Mouse (Mus musculus) neutrophil, adult 5-6 weeks (primary cell): ENCODE measurements around the gene 1700014D04Rik. TPM values are rescaled to one million over a fixed set of nuclear protein-coding genes. Genes with fewer than 3 reads are reported as not detected.
A peak's percentile ranks its signal among the peaks of the same experiment; 100 is the strongest.
"Not testable (repeated sequence)": the region's sequence is repeated elsewhere in the genome, so short reads cannot be mapped to it uniquely, and the experiment has no call there.

ENCODE experiments used
- ATAC-seq: fragments of 151-379, 151-347 bp; 2 replicates; pipeline ENCODE4 v1.8.0; 2017; ENCODE audit warnings: mild to moderate bottlenecking, moderate TSS enrichment; ENCODE audit not compliant: insufficient number of reproducible peaks, poor library complexity, low FRiP score, severe bottlenecking; ENCODE audit errors: extremely low read depth
- total RNA-seq: library from RNA; stranded (forward); fragments of 200-1000 nt; gene quantifications from 2 replicates; pipeline ENCODE4 v1.2.3, GENCODE M21; 2017

The 1700014D04Rik gene
- total RNA-seq, 1 experiment from 2014 or later = 0.35 TPM

- no peak for ATAC-seq
Observed at GRCm38 (mm10) chr13:59741096-59741495, 5.5 kb downstream of the 1700014D04Rik start.

- ATAC-seq = no peak
Observed at GRCm38 (mm10) chr13:59739397-59739796, 7.2 kb downstream of the 1700014D04Rik start.

DNA sequence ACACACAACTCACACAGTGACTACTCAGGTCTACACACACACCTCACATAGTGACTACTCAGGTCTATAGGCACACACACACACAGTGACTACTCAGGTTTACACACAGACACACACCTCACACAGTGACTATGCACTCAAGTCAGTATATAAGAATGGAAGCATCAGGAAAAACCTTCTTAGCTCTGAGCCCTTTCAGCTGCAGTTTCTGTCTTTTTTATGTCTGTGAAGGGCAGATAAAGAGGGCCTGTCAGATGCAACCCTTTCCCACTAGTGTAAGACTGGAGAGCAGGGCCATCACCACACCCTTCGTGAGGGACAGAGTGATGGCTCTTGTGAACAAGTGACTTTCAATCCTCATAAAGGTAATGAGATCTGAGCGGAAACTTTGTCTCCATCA lies 8.1 kb downstream of the 1700014D04Rik start:
- ATAC-seq = no peak

DNA sequence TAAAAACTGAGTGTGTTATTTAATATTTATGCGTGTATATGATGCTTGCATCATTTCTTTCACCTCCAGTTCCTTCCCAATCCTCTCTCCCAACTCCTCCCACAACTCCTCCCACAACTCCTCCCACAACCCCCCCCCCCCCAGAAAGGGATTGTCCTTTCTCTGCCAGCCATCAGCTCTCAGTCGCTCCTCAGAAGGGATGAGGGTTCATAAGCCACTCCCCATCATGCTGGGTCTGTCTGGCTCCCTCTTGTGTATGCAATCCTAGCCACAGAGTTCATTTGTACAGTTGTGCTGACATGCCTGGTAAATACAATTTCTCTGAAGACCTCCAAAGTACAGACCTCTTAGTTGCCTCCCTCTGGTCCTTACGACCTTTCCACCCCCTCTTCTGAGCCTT lies 11.4 kb downstream of the 1700014D04Rik start:
- no peak for ATAC-seq

DNA sequence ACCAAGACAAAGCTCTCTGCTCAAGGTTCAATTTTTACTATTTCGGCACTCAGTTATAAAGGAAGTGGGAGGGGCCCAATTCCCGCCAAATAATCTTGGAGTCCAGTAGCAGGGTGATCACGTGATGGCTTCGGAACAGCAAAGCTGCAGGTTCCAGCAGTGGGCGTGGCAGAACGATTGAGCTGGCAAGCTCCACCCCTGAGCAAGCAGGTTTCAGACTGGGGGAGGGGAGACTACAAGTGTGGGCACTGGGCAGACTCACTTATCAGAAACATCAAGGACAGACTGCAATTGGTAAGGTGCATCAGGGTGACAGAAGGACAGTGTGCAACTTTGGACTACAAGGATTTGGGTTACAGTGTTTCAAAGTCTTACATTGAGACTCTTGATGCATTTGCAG lies 12.2 kb downstream of the 1700014D04Rik start:
- ATAC-seq = not testable (repeated sequence)

DNA sequence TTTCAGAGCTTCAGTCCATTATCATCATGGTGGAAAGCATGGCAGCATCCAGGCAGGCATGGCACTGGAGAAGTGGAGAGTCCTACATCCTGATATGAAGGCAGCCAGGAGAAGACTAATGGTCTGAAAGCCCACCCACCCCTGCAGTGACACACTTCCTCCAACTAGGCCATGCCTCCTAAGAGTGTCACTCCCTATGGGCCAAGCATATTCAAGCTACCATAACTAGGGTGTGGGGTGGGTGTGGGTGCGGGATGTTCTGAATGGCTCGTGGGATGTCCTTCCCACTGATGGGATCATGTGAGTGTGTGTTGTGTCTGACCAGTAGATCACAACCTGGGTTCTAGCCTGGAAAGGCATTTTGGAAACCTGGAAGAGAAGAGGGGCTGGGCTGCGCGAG lies 12.6 kb downstream of the 1700014D04Rik start:
- no peak for ATAC-seq

DNA sequence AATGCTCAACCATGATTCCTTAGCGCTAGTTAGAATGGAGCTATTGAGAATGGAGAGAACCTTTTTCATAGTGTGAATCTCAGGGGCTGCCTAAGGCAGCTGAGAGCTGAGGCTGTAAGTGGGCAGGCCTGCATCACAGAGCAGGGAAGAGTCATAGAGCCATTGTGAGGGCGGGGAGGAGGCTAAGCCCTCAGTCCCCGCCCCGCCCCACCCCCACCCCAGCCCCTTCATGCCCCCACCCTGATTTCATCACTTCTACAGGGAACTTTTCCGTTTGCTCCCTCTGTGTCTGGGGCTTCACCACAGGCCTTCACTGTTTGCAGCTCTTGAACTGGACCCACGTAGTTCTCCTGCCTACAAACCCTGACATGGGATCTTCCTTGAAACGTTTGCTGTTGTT lies 14.9 kb downstream of the 1700014D04Rik start, which contains the start of gene Spata31d1d:
Spata31d1d (minus strand) TSS at position 101 of the 400 bp plus-strand sequence.
- no peak for ATAC-seq

GRCm38 (mm10) chr13:59728378-59729093 lies 18.0 kb downstream of the 1700014D04Rik start:
- ATAC-seq = peak; percentile 77

DNA sequence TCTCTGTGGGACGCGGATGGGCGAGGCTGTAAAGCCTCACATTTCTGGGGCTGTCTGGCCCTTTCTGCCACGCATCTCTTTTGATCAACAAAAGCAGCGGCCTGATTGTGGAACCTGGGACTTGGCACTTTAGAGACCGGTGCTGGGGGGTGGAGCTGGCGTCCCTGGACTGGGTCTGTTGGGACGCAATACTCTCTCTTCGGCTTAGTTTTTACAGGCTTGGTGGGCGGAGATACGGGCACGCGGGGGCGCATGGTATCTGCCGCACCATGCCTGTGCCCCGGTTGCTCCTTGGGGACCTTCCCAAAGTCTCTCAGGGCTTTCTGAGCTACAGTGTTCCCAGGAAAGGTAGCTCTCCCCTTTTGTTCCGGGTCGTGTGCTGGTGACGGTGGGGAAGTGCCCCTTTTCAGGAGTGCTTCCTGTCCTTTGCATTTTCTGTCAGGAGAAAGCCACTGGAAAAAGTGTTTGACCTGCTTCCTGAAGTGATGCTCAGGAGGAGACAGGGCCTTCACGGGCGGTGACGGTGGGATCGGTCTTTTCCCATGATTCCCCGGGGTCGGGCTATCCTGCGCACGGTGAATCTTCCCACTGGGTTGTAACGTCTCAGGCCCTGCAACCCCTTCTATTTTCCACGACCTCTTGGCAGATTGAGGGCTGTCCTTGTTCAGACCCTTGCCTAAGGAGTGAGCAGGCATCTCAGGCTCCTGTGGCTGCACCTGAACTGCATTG lies 20.2 kb downstream of the 1700014D04Rik start:
- ATAC-seq = no peak

GRCm38 (mm10) chr13:59722089-59722488 lies 24.5 kb downstream of the 1700014D04Rik start:
- ATAC-seq = not testable (repeated sequence)

- ATAC-seq = no peak
Observed at GRCm38 (mm10) chr13:59719475-59719874, 27.1 kb downstream of the 1700014D04Rik start.

DNA sequence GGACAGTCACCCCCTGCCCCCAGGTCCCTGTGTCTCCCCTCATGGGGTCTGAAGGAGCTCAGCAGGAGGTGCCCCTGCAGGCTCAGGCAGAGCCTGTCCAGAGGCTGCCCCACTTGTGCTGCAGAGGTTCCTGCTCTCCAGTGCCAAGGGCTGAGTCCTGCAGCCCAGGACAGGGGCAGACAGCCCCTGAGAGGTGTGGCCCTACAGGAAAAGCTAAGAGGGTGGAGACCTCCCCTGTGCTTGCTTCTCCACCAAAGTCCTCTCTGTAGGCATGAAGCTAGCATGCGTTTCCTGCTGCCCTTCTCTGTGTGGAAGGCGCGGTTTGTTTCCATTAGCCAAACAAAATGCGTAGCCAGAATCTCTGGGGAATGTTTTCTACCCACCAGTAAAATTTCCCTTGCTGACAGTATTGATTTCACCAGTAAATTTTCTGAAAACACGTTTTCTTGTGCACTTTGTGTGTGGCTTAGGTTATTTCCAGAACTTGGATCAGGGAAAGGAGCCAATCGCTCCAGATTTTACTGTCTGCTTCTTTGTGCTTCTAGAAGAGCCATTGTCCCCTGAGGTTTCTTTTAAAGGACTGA lies 27.6 kb downstream of the 1700014D04Rik start:
- ATAC-seq = not testable (repeated sequence)

DNA sequence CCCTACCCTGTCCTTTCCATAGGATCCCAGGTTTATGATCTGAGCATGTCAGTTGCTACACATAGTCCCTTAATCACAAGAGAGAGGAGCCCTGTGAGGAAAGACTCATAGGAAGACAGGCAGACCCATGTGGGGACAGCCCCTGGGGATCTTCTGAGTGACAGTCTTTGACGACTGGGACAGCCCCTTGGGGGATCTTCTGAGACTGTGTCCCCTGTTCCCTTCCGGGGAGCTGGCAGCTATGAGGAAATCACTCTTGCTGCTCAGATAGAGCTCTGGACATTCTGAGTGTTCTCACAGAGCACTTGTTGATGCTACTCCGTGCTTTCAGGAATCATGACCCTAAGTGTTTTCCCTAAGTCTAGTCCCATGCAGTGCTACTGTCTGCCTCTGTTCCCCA lies 32.8 kb downstream of the 1700014D04Rik start:
- no peak for ATAC-seq

DNA sequence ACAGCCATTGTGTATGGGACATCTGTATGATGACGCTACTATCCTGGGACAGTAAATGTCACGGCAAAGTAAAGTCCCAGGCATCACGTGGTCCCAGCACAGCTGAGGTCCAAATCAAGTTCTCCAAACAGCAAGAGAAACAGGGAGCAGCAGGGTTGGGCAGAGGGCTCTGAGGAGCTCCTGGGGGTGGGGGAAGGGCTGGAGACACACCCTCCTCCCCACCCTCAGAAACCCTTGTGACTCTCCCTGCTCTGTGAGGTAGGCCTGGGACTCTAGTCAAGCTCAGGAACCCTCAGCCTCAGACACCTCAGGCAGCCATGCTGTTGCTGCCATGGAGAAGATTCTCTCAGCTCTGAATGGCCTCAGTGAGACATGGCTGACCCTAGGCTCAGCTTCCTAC lies 34.6 kb downstream of the 1700014D04Rik start, which contains the start of gene Spata31d1b:
Spata31d1b (plus strand) TSS at position 301 of the 400 bp plus-strand sequence.
- ATAC-seq = not testable (repeated sequence)

GRCm38 (mm10) chr13:59710230-59710629 lies 36.3 kb downstream of the 1700014D04Rik start, which contains the start of gene Spata31d1a:
TSS of gene Spata31d1a (minus strand) at chr13:59710330.
- ATAC-seq = no peak

- no peak for ATAC-seq
Observed at GRCm38 (mm10) chr13:59704562-59704961, 42.0 kb downstream of the 1700014D04Rik start.

DNA sequence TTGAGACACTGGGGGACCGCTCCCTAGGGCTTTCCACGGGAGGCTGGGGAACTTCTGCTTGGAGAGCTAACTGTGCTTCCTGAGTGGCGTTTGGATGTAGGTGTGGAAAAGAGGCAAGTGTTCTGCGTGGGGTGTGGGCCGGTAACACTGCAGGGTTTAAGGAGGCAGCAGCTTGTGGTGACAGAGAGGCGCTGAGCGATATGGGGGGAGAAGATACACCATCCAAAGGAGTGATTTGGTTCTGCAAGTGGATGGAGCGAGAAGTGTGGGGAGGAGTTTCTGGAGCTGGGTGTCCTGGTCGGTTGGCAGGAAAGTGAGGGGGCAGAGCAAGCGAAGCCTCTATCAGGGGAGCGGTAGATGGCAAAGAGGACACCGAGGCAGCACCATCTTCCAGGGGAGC lies 43.0 kb downstream of the 1700014D04Rik start:
- no peak for ATAC-seq

GRCm38 (mm10) chr13:59700137-59700536 lies 46.4 kb downstream of the 1700014D04Rik start:
- ATAC-seq = not testable (repeated sequence)

DNA sequence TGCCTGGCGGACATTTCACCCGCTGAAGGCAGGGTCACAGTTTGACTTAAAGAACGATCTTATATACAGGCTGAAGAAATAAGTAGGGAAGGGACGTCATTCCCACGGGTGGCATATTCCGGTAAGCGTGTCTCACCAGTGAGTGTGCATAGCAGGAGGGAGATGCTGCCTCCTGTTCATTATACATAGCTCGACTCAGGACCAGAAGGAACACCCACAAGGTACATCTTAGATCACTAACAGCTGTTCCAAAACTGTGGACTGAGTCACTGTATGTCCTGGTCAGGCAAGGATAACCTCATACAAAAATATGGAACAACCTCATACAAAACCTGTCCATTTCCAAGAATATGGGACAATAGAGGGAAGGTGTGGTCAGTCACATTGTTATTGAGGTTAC lies 47.4 kb downstream of the 1700014D04Rik start:
- no peak for ATAC-seq

GRCm38 (mm10) chr13:59695781-59696180 lies 50.8 kb downstream of the 1700014D04Rik start:
- ATAC-seq = no peak
